ENCODE assay signal across 19 mouse cellular contexts in the genomic region with DNA sequence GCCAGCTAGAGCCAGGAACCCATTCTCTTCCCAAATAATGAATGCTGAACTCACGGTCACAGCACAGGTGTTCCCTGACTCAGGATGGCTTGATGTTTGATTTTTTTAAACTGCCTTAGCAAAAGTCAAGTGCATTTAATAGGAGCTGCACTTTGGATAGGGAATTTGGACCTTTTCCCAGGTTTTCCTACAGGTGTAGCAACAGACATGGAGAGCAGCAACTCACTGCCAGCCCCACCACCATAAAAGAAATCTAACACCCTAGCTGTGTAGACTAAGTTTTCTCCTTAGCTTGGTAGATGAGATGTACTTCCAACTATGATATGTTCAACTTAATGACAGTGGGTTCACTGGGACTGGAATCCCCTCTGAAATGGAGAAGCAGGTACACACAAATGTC. TPM values are rescaled to one million over a fixed set of nuclear protein-coding genes. Genes with fewer than 3 reads are reported as not detected.
"Had no signal": no experiment of that assay in that cellular context is flagged by ENCODE, and none has a peak within 500 bp of the region (broad histone marks: within the 10 kb centered on the region; RNA-seq: fewer than 3 reads in every experiment).

No protein-coding gene starts in this region.

- H3K27ac ChIP-seq: liver, embryonic 15.5 days; midbrain, embryonic 10.5 days; midbrain, embryonic 12.5 days; neural tube, embryonic 13.5 days; neural tube, embryonic 15.5 days had no signal

- H3K9ac ChIP-seq: liver, embryonic 15.5 days; lung, embryonic 14.5 days; midbrain, embryonic 12.5 days; neural tube, embryonic 13.5 days; neural tube, embryonic 15.5 days had no signal

- H3K4me2 ChIP-seq: liver, embryonic 15.5 days; lung, embryonic 14.5 days; midbrain, embryonic 12.5 days; neural tube, embryonic 13.5 days; neural tube, embryonic 15.5 days had no signal

- H3K9me3 ChIP-seq: liver, embryonic 15.5 days; midbrain, embryonic 10.5 days; midbrain, embryonic 12.5 days; neural tube, embryonic 13.5 days; neural tube, embryonic 15.5 days had no signal

- H3K36me3 ChIP-seq: liver, embryonic 15.5 days; midbrain, embryonic 10.5 days; midbrain, embryonic 12.5 days; neural tube, embryonic 13.5 days; neural tube, embryonic 15.5 days had no signal

- ATAC-seq: midbrain, embryonic 16.5 days had no signal

- DNase-seq: lung, adult 18-20 months; lung, embryonic 14.5 days; lung, postnatal 4 days; midbrain, embryonic 14.5 days; retina, postnatal 1 day; right cerebral cortex, postnatal 25 days; right cerebral cortex, postnatal 4 days; spleen, adult 18-20 months; thymus, adult 18-20 months; thymus, postnatal 14 days; thymus, postnatal 36 days had no signal

- H3K27me3 ChIP-seq: neural tube, embryonic 15.5 days had no signal

- H3K4me3 ChIP-seq: liver, embryonic 15.5 days; midbrain, embryonic 10.5 days; midbrain, embryonic 12.5 days; myocyte; neural tube, embryonic 13.5 days; neural tube, embryonic 15.5 days had no signal

RNA-seq across cellular contexts. Expression of a gene that starts 1.0 kb away (rescaled TPM):
- total RNA-seq: megakaryocyte-erythroid progenitor cell, adult 5-6 weeks had no signal
- polyA plus RNA-seq: liver, embryonic 15.5 days; lung, embryonic 14.5 days; myocyte had no signal
